Mouse (Mus musculus) kidney, adult 2 months (tissue): ENCODE results near the gene Vwc2.

Experiments
- CTCF ChIP-seq: fragments of 200-500 bp; conservative IDR thresholded peaks from 2 replicates; pipeline ENCODE4 v1.5.1; 2011; ENCODE audit warnings: low read depth, mild to moderate bottlenecking, control low read depth, low read length, moderate library complexity, mixed read lengths; ENCODE audit not compliant: insufficient read depth, insufficient read length
- POLR2A ChIP-seq: fragments of 200-500 bp; IDR thresholded peaks from one replicate; pipeline ENCODE4 v1.6.1; 2011; ENCODE audit warnings: low read depth, low read length, control low read depth

- TF ChIP-seq CTCF: no peak
- no peak for TF ChIP-seq POLR2A
These were observed at the start of gene Vwc2 for GRCm38 (mm10) chr11:11113576-11114233.
